Mouse (Mus musculus): ENCODE measurements around the gene Irf9. TPM values are rescaled to one million over a fixed set of nuclear protein-coding genes. Genes with fewer than 3 reads are reported as not detected.

Gene Irf9
- total and polyA plus RNA-seq, 3 experiments = 9.2 to 12.8 (median 9.6) TPM

GRCm38 (mm10) chr14:55643060-55643907, 39.9 kb downstream of the Irf9 start, which contains the start of gene Tm9sf1 (continued):
- TF ChIP-seq NRF1 (IDR thresholded peaks at IDR 0.05; ENCODE audit: low read depth, low read length) (no peak), CTCF (conservative IDR thresholded peaks at IDR 0.05 in 1 of 2, IDR thresholded peaks at IDR 0.05 in 1 of 2; ENCODE audit: low read depth in 2 of 2, low read length in 2 of 2) (peak in 1 of 2 experiments; percentile 15; a peak in 2 of 4 replicates), ETS1 (conservative IDR thresholded peaks at IDR 0.05; ENCODE audit: low read depth, low read length) (0 out of 2 replicates have a peak, but pooled peaks have one; percentile 15), IRF4 (IDR thresholded peaks at IDR 0.05; ENCODE audit: low read depth, low read length) (peak; percentile 38; the same call in 1 of the 2 replicates), MAFK (IDR thresholded peaks at IDR 0.05; ENCODE audit: insufficient replicate concordance, low read length) (no peak), EP300 (IDR thresholded peaks at IDR 0.05; ENCODE audit: low read length) (no peak), TBP (conservative IDR thresholded peaks at IDR 0.05; ENCODE audit: low read depth, low read length) (0 out of 2 replicates have a peak, but pooled peaks have one; percentile 28), SMC3 (IDR thresholded peaks at IDR 0.05; ENCODE audit: low read depth, low read length) (no peak), ZMIZ1 (IDR thresholded peaks at IDR 0.05; ENCODE audit: low read depth, low read length) (peak; percentile 87), ZC3H11A (IDR thresholded peaks at IDR 0.05; ENCODE audit: low read depth, low read length) (no peak), KAT2A (IDR thresholded peaks at IDR 0.05; ENCODE audit: insufficient replicate concordance, low read length) (peak; percentile 80; the same call in 1 of the 2 replicates), USF2 (conservative IDR thresholded peaks at IDR 0.05; ENCODE audit: low read depth, low read length) (no peak), POLR2A (IDR thresholded peaks at IDR 0.05; ENCODE audit: low read depth, low read length) (peak; percentile 80), NELFE (IDR thresholded peaks at IDR 0.05; ENCODE audit: low read depth, low read length) (peak; percentile 71), GABPA (IDR thresholded peaks at IDR 0.05; ENCODE audit: insufficient replicate concordance, low read depth, low read length) (peak; percentile 22; the same call in 1 of the 2 replicates), MAX (IDR thresholded peaks at IDR 0.05; ENCODE audit: low read length) (peak; percentile 100), SIN3A (IDR thresholded peaks at IDR 0.05; ENCODE audit: low read length) (peak; percentile 83), PAX5 (IDR thresholded peaks at IDR 0.05; ENCODE audit: low read length) (no peak), TCF12 (IDR thresholded peaks at IDR 0.05; ENCODE audit: low read depth, low read length) (peak; percentile 40), POLR2AphosphoS2 (IDR thresholded peaks at IDR 0.05; ENCODE audit: low read depth, low read length) (peak; percentile 64), MEF2A (IDR thresholded peaks at IDR 0.05; ENCODE audit: borderline replicate concordance, low read depth, low read length) (peak; percentile 70), MYC (IDR thresholded peaks at IDR 0.05; ENCODE audit: low read depth, low read length) (0 out of 2 replicates have a peak, but pooled peaks have one; percentile 34)

DNA sequence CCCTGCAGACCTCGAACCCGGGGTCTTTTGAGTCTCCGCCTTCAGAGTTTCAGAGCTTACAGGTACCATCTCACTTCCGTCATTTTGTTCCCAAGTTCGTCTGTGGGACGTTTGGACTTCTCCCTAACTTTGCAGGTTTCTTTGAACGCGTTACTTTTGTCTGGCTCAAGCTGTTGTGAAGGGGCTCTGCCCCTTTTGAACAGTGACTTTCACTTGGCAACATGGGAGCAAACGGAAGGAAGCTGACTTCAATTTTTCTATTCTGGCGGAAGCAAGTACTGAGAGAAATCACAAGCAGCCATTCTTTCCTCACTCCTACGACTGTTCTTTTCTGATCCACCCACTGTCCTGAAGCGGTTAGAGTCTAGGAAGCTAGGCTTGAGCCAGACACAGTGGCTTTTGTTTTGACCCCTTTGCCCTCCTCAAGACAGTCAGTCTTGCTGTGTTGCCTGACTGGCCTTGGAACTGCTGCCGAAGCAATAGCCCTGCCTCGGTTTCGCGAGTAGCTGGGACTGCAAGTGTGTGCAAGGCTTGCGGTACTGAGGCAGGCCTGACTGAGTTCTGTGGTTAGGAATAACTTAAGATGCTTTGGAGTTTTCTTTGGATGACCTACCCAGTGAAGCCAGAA, 41.0 kb downstream of the Irf9 start:
- peaks cover 22 to 42% of the 10 kb centered on the region in 2 experiments for H3K36me3 ChIP-seq (replicated peaks in 1 of 2; ENCODE audit: control insufficient read depth in 1 of 2, insufficient read depth in 1 of 2, low read length in 1 of 2)
- H3K27me3 ChIP-seq (replicated peaks) = no peaks in the 10 kb centered on the region
- no peaks in the 10 kb centered on the region for H3K9me3 ChIP-seq (replicated peaks; ENCODE audit: low read length)
- H3K79me2 ChIP-seq (replicated peaks; ENCODE audit: control insufficient read depth, extremely low read depth, insufficient read depth, poor library complexity, severe bottlenecking) = peaks cover 38% of the 10 kb centered on the region
- TF ChIP-seq ELF1 (IDR thresholded peaks at IDR 0.05; ENCODE audit: low read depth, low read length) (0 out of 2 replicates have a peak, but pooled peaks have one; percentile 7), MYC (IDR thresholded peaks at IDR 0.05; ENCODE audit: low read depth, low read length) (0 out of 2 replicates have a peak, but pooled peaks have one; percentile 9), CHD1 (IDR thresholded peaks at IDR 0.05; ENCODE audit: low read depth, low read length) (no peak), TBP (conservative IDR thresholded peaks at IDR 0.05; ENCODE audit: low read depth, low read length) (0 out of 2 replicates have a peak, but pooled peaks have one; percentile 30), POLR2A (IDR thresholded peaks at IDR 0.05; ENCODE audit: low read depth, low read length) (peak; percentile 29; the same call in 1 of the 2 replicates)
- peak overlapping the region; percentile 94 for H3K4me2 ChIP-seq (ENCODE audit: insufficient read depth, low read depth, poor library complexity, severe bottlenecking)
- in situ Hi-C loops (cut with MboI; ENCODE audit: low pct_ligation_motif_present, low pct_unique_long_range_greater_than_20kb, low sequenced_read_pairs) (no loop called here), dilution Hi-C loops (cut with MboI; ENCODE audit: extremely low pct_ligation_motif_present, extremely low pct_unique_long_range_greater_than_20kb, low sequenced_read_pairs) (no loop called here)
- peak overlapping the region; percentile 74 for H3K9ac ChIP-seq (ENCODE audit: insufficient read depth, low read depth)
- H3K4me3 ChIP-seq (replicated peaks in 1 of 3; ENCODE audit: low read depth in 2 of 3, low read length in 2 of 3, poor library complexity in 1 of 3) = peak overlapping the region; percentile 77 to 96 (median 93)
- no peak overlapping the region; the same call in 1 of the 2 replicates for H3K27ac ChIP-seq (ENCODE audit: insufficient read depth, low read depth)
- H3K4me1 ChIP-seq (ENCODE audit: control insufficient read depth in 1 of 2, insufficient read depth in 2 of 2) = peaks cover 4 to 44% of the 10 kb centered on the region in 2 experiments; a peak in 2 of 4 replicates
- DNase-seq (ENCODE audit: extremely low read depth) = peak; percentile 33

All from CH12.LX (cell line).